Mouse (Mus musculus) midbrain, embryonic 14.5 days (tissue): Measurements from ENCODE around the gene Cxxc4. TPM values are rescaled to one million over a fixed set of nuclear protein-coding genes. Genes with fewer than 3 reads are reported as not detected.
"Not testable (repeated sequence)": the region's sequence is repeated elsewhere in the genome, so short reads cannot be mapped to it uniquely, and the experiment has no call there.

Source experiments
- ATAC-seq: fragments of 200-750 bp; cut with Nextera tagmentation; 2 replicates; pipeline ENCODE4 v1.8.0; 2017; ENCODE audit warnings: moderate number of reproducible peaks, moderate library complexity; ENCODE audit not compliant: low FRiP score, low TSS enrichment
- DNase-seq: peaks from one replicate; pipeline ENCODE4 v3.0.0-alpha.2; 2015
- H3K27ac ChIP-seq: fragments of 300-500 bp; sonication (generic); replicated peaks from 2 replicates; pipeline ENCODE4 v1.5.1; 2014; ENCODE audit warnings: mild to moderate bottlenecking, low read depth, low read length, moderate library complexity
- H3K27me3 ChIP-seq: fragments of 300-500 bp; sonication (generic); 2 replicates; pipeline ENCODE4 v1.6.1; 2014; ENCODE audit warnings: low read length, control low read depth, mixed read lengths; ENCODE audit not compliant: control insufficient read depth, insufficient read depth
- H3K36me3 ChIP-seq: fragments of 300-500 bp; sonication (generic); 2 replicates; pipeline ENCODE4 v1.6.1; 2014; ENCODE audit warnings: low read length, control low read depth; ENCODE audit not compliant: control insufficient read depth, insufficient read depth
- H3K4me1 ChIP-seq: fragments of 300-500 bp; sonication (generic); 2 replicates; pipeline ENCODE4 v1.6.1; 2014; ENCODE audit warnings: mild to moderate bottlenecking, antibody characterized with exemption, low read length, control low read depth; ENCODE audit not compliant: control insufficient read depth, insufficient read depth
- H3K4me2 ChIP-seq: fragments of 300-500 bp; sonication (generic); 2 replicates; pipeline ENCODE4 v1.6.1; 2014; ENCODE audit warnings: mild to moderate bottlenecking, low read length, moderate library complexity
- H3K4me3 ChIP-seq: fragments of 300-500 bp; sonication (generic); replicated peaks from 2 replicates; pipeline ENCODE4 v1.5.1; 2014; ENCODE audit warnings: low read depth, low read length
- H3K9ac ChIP-seq: fragments of 300-500 bp; sonication (generic); replicated peaks from 2 replicates; pipeline ENCODE4 v1.6.1; 2014; ENCODE audit warnings: mild to moderate bottlenecking, low read length, moderate library complexity
- H3K9me3 ChIP-seq: fragments of 300-500 bp; sonication (generic); 2 replicates; pipeline ENCODE4 v1.6.1; 2016; ENCODE audit warnings: low read length, control low read depth, mixed read lengths; ENCODE audit not compliant: control insufficient read depth
- WGBS: fragments of 180-500 bp; shearing (Covaris S2); extraction: QIAGEN DNeasy Blood & Tissue Kit; methylation state at CpG from one replicate; pipeline ENCODE4 v1.1.7; 2014; 5-methylcytosine and 5-hydroxymethylcytosine counted together
- polyA plus RNA-seq: library from polyadenylated mRNA; unstranded; fragments of >200 nt; fragmentation: Nextera tagmentation; extraction: Ambion mirVana; gene quantifications from 2 replicates; pipeline ENCODE4 v1.2.1, GENCODE M21; 2014

Gene Cxxc4
- 52.4 and 58.3 TPM in 2 replicates for polyA plus RNA-seq

GRCm38 (mm10) chr3:134236414-134237112 is at the start of gene Cxxc4:
TSS of gene Cxxc4 (plus strand) at chr3:134236484.
- peak within 1 kb of the TSS; percentile 75 for H3K4me3 ChIP-seq
- peaks cover 4% of the 10 kb centered on the region; the same call in 1 of the 2 replicates for H3K4me1 ChIP-seq
- 0 out of 2 replicates have a peak, but pooled peaks cover 3% of the 10 kb centered on the region for H3K36me3 ChIP-seq
- no peaks in the 10 kb centered on the region for H3K9me3 ChIP-seq
- no peaks in the 10 kb centered on the region for H3K27me3 ChIP-seq
- ATAC-seq: peak; percentile 83
- peak within 1 kb of the TSS; percentile 89 for H3K4me2 ChIP-seq
- peak within 1 kb of the TSS; percentile 95 for H3K9ac ChIP-seq
- DNase-seq: peak; percentile 62
- peak within 1 kb of the TSS; percentile 100 for H3K27ac ChIP-seq
- 0% methylated on average over 17 of the region's 22 CpGs for WGBS

DNA sequence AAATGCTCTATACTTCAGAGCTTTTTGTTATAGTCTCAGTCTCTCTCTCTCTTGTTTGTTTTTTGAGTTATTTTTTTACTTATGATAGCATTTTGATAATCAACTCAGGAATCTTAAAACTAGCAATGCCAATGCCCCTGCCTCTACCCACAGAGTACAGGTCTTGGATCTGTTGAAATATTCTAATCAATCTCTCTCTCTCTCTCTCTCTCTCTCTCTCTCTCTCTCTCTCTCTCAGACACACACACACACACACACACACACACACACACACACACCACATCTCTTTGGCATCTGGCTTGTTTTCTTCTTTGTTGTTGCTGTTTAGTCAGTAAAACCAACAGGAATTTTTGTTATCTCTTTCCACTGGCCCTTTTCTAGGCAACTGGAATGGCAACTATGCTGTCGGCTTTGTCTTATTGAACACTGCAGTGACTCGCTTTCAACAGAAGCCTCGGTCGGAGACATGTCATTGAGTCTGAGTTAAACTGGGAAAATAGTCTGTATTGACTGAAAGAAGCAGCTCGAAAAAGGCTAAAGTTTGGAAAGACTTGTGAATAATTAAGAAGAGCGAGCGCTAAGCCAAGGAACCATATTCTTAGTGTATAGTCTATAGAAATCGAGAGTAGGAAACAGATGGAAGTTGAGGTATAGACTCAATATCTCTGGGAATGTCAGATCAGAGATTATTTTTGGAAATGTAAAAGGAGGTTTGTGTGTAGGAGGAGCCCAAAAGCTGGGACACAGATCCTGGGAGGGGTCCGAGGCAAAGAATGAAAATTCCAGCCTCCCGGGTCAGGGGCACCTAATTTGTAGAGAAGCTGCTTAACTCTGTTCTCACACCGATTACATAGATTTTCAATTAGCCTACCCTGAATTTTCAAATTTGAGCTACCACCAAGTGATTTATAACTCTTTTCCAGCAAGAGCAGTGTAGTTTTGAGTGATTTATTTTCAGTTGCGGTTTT is 47.0 kb upstream of the Cxxc4 start:
- H3K9ac ChIP-seq: no peak overlapping the region; the same call in 1 of the 2 replicates
- DNase-seq: peak; percentile 58

DNA sequence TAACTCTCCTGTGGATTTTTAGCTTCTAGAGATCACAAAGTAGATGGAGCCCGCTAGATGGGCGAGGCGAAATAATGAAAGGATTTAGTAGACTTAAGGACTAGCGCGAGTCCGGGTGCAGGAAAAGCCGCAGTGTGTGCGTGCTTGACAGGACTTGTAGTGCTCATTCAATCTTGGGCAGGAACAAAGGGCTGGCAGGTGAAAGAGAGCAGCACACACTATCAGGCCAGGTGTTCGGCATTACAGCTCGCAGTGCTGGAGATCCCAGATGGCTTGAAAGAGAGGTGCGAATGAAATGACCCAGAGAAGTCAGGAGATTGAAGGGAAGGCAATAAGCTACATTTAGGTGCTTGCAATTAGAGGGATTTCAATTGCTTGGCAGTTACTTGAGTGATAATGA is 46.2 kb upstream of the Cxxc4 start:
- Histone ChIP-seq H3K4me2 (peak overlapping the region; percentile 55), H3K4me3 (peak overlapping the region; percentile 24; the same call in 1 of the 2 replicates), H3K4me1 (no peaks in the 10 kb centered on the region; the same call in 1 of the 2 replicates), H3K27me3 (no peaks in the 10 kb centered on the region), H3K27ac (peak overlapping the region; percentile 52; the same call in 1 of the 2 replicates), H3K36me3 (no peaks in the 10 kb centered on the region), H3K9me3 (no peaks in the 10 kb centered on the region), H3K9ac (no peak overlapping the region; the same call in 1 of the 2 replicates)
- ATAC-seq: peak; percentile 61; the same call in 1 of the 2 replicates
- WGBS: 25% methylated on average over 11 of the region's 11 CpGs
- peak; percentile 62 for DNase-seq

More for the DNA sequence above, 47.0 kb upstream of the Cxxc4 start:
- Histone ChIP-seq H3K4me2 (peak overlapping the region; percentile 55), H3K4me3 (peak overlapping the region; percentile 24), H3K9me3 (no peaks in the 10 kb centered on the region), H3K36me3 (no peaks in the 10 kb centered on the region), H3K27me3 (no peaks in the 10 kb centered on the region), H3K4me1 (no peaks in the 10 kb centered on the region; the same call in 1 of the 2 replicates), H3K27ac (0 out of 2 replicates have a peak overlapping the region, but pooled peaks have one; percentile 9)
- ATAC-seq: peak; percentile 61; the same call in 1 of the 2 replicates
- WGBS: 33% methylated on average over 12 of the region's 12 CpGs

DNA sequence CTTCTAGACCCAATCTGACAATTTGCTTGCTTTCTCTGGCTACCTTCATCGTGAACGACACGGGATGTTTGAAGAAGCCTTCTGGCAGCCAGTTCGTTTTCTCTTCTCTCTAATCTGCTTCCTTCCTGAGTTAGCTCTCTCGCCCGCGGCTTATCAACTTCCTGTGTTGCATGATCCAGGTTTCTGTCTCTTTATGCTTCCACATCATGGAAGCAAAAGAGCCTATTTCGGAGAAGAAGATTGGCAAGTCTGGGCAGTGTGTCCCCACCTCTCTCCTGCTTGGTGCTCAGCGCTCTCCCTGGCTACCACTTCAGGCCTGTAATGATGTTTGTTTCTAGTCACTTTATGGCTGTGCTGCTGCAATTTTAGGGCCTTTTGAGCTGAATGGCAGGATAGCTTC is 36.4 kb upstream of the Cxxc4 start:
- 79% methylated on average over 9 of the region's 9 CpGs for WGBS

GRCm38 (mm10) chr3:134206624-134207023 is 29.7 kb upstream of the Cxxc4 start:
- WGBS: 92% methylated on average over 3 of the region's 3 CpGs
- no peak for DNase-seq
- no peaks in the 10 kb centered on the region for H3K27me3 ChIP-seq

More for the DNA sequence above, 36.4 kb upstream of the Cxxc4 start:
- Histone ChIP-seq H3K9me3 (no peaks in the 10 kb centered on the region), H3K27ac (no peak overlapping the region), H3K4me2 (no peak overlapping the region), H3K4me3 (no peak overlapping the region), H3K27me3 (no peaks in the 10 kb centered on the region), H3K36me3 (no peaks in the 10 kb centered on the region), H3K4me1 (no peaks in the 10 kb centered on the region), H3K9ac (no peak overlapping the region)
- DNase-seq: no peak
- ATAC-seq: no peak

DNA sequence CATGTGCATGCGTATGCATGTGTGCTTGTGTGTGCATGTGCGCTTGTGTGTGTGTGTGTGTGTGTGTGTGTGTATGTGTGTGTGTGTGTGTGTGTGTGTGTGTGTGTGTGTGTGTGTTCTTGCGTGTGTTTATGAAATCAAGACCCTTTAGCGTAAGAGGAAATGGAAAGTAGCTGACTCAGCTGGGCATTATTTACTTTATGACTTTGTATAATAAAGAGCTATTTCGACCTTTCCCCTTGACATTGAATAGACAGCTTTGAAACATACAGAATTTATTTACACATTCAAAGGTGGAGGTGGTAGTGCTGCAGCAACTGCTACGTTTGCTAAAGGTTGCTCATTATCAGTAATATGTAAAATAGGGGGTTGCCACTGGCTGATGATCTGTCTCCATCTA is 25.3 kb upstream of the Cxxc4 start:
- H3K9me3 ChIP-seq: no peaks in the 10 kb centered on the region
- H3K27ac ChIP-seq: no peak overlapping the region
- H3K27me3 ChIP-seq: no peaks in the 10 kb centered on the region
- H3K4me3 ChIP-seq: no peak overlapping the region
- DNase-seq (no peak), ATAC-seq (no peak)
- no peaks in the 10 kb centered on the region for H3K36me3 ChIP-seq
- WGBS: 84% methylated on average over 6 of the region's 6 CpGs
- no peak overlapping the region for H3K9ac ChIP-seq
- H3K4me2 ChIP-seq: no peak overlapping the region
- H3K4me1 ChIP-seq: no peaks in the 10 kb centered on the region

More at GRCm38 (mm10) chr3:134206624-134207023, 29.7 kb upstream of the Cxxc4 start:
- Histone ChIP-seq H3K36me3 (no peaks in the 10 kb centered on the region), H3K9me3 (no peaks in the 10 kb centered on the region), H3K4me3 (no peak overlapping the region), H3K4me1 (no peaks in the 10 kb centered on the region), H3K4me2 (no peak overlapping the region), H3K27ac (no peak overlapping the region), H3K9ac (no peak overlapping the region)
- no peak for ATAC-seq

DNA sequence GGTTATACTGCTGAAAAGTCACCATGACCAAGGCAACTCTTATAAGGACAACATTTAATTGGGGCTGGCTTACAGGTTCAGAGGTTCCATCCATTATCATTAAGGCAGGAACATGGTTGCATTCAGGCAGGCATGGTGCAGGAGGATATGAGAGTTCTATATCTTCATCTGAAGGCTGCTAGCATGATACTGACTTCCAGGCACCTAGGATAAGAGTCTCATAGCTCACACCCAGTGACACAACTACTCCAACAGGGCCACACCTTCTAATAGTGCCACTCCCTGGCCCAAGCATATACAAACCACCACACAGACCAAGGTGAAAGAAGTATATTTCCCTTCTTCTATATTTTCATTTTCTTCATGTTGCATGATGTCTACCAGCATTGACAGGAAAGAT is 16.4 kb upstream of the Cxxc4 start:
- H3K4me3 ChIP-seq, H3K9me3 ChIP-seq, H3K4me1 ChIP-seq, H3K36me3 ChIP-seq, DNase-seq, H3K9ac ChIP-seq, H3K27ac ChIP-seq, H3K27me3 ChIP-seq, H3K4me2 ChIP-seq, ATAC-seq: not testable (repeated sequence)

- H3K36me3 ChIP-seq: no peaks in the 10 kb centered on the region
- no peaks in the 10 kb centered on the region for H3K9me3 ChIP-seq
- DNase-seq (no peak), ATAC-seq (no peak)
- 68% methylated on average over 2 of the region's 2 CpGs for WGBS
- no peak overlapping the region for H3K9ac ChIP-seq
- no peak overlapping the region for H3K27ac ChIP-seq
- no peak overlapping the region for H3K4me3 ChIP-seq
- H3K4me1 ChIP-seq: no peaks in the 10 kb centered on the region
- H3K4me2 ChIP-seq: no peak overlapping the region
- no peaks in the 10 kb centered on the region for H3K27me3 ChIP-seq
Observed at GRCm38 (mm10) chr3:134221002-134221401, 15.3 kb upstream of the Cxxc4 start.
